Mouse (Mus musculus) heart, embryonic 12.5 days (tissue): Measurements from ENCODE around the gene Wfikkn1. TPM values are rescaled to one million over a fixed set of nuclear protein-coding genes. Genes with fewer than 3 reads are reported as not detected.
A peak's percentile ranks its signal among the peaks of the same experiment; 100 is the strongest.

Source experiments
- ATAC-seq: fragments of 200-750 bp; cut with Nextera tagmentation; 2 replicates; pipeline ENCODE4 v1.8.0; 2017; ENCODE audit warnings: moderate TSS enrichment, moderate library complexity; ENCODE audit not compliant: insufficient number of reproducible peaks, low FRiP score
- H3K27ac ChIP-seq: fragments of 300-500 bp; sonication (generic); 2 replicates; pipeline ENCODE4 v1.5.1; 2016; ENCODE audit warnings: mild to moderate bottlenecking, moderate library complexity; ENCODE audit not compliant: poor library complexity, severe bottlenecking
- H3K27me3 ChIP-seq: fragments of 300-500 bp; sonication (generic); replicated peaks from 2 replicates; pipeline ENCODE4 v1.6.1; 2016; ENCODE audit warnings: mild to moderate bottlenecking, moderate library complexity
- H3K36me3 ChIP-seq: fragments of 300-500 bp; sonication (generic); 2 replicates; pipeline ENCODE4 v1.6.1; 2016; ENCODE audit warnings: mild to moderate bottlenecking, moderate library complexity
- H3K4me1 ChIP-seq: fragments of 300-500 bp; sonication (generic); replicated peaks from 2 replicates; pipeline ENCODE4 v1.6.1; 2016; ENCODE audit warnings: mild to moderate bottlenecking
- H3K4me2 ChIP-seq: fragments of 300-500 bp; sonication (generic); 2 replicates; pipeline ENCODE4 v1.6.1; 2016; ENCODE audit warnings: mild to moderate bottlenecking, moderate library complexity
- H3K4me3 ChIP-seq: fragments of 300-500 bp; sonication (generic); 2 replicates; pipeline ENCODE4 v1.5.1; 2016; ENCODE audit warnings: mild to moderate bottlenecking
- H3K9ac ChIP-seq: fragments of 300-500 bp; sonication (generic); 2 replicates; pipeline ENCODE4 v1.6.1; 2016; ENCODE audit warnings: mild to moderate bottlenecking, moderate library complexity
- H3K9me3 ChIP-seq: fragments of 300-500 bp; sonication (generic); replicated peaks from 2 replicates; pipeline ENCODE4 v1.6.1; 2016; ENCODE audit warnings: mild to moderate bottlenecking, moderate library complexity
- WGBS: fragments of 180-500 bp; shearing (Covaris S2); methylation state at CpG from one replicate; pipeline ENCODE4 v1.1.7; 2016; 5-methylcytosine and 5-hydroxymethylcytosine counted together
- polyA plus RNA-seq: library from polyadenylated mRNA; unstranded; fragments of >200 nt; fragmentation: Nextera tagmentation; extraction: Ambion mirVana; gene quantifications from 2 replicates; pipeline ENCODE4 v1.2.1, GENCODE M21; 2016

The Wfikkn1 gene
- polyA plus RNA-seq, 1 experiment from 2014 or later: 0.19 TPM

GRCm38 (mm10) chr17:25867836-25868600 is 12.6 kb downstream of the Wfikkn1 start:
- Histone ChIP-seq H3K27me3 (no peaks in the 10 kb centered on the region), H3K4me3 (peak overlapping the region; percentile 78), H3K4me2 (peak overlapping the region; percentile 89), H3K36me3 (peaks cover 29% of the 10 kb centered on the region), H3K9me3 (no peaks in the 10 kb centered on the region), H3K27ac (peak overlapping the region; percentile 94), H3K4me1 (peaks cover 31% of the 10 kb centered on the region), H3K9ac (peak overlapping the region; percentile 93)
- peak; percentile 68 for ATAC-seq
- WGBS: under 1% methylated on average over 42 of the region's 42 CpGs

- peak overlapping the region; percentile 93 for H3K9ac ChIP-seq
- ATAC-seq: peak; percentile 24; the same call in 1 of the 2 replicates
- H3K36me3 ChIP-seq: peaks cover 29% of the 10 kb centered on the region
- 14% methylated on average over 7 of the region's 7 CpGs for WGBS
- peak overlapping the region; percentile 89 for H3K4me2 ChIP-seq
- peak overlapping the region; percentile 94 for H3K27ac ChIP-seq
- no peaks in the 10 kb centered on the region for H3K27me3 ChIP-seq
- no peaks in the 10 kb centered on the region for H3K9me3 ChIP-seq
- H3K4me1 ChIP-seq: peaks cover 31% of the 10 kb centered on the region
- H3K4me3 ChIP-seq: peak overlapping the region; percentile 78
Measured at GRCm38 (mm10) chr17:25867509-25867835, 13.2 kb downstream of the Wfikkn1 start.

- H3K27me3 ChIP-seq: no peaks in the 10 kb centered on the region
- WGBS: 92% methylated on average over 3 of the region's 3 CpGs
- H3K27ac ChIP-seq: no peak overlapping the region
- H3K4me3 ChIP-seq: no peak overlapping the region
- ATAC-seq: no peak
- peak overlapping the region; percentile 89 for H3K4me2 ChIP-seq
- peaks cover 41% of the 10 kb centered on the region for H3K4me1 ChIP-seq
- 0 out of 2 replicates have a peak overlapping the region, but pooled peaks have one; percentile 35 for H3K9ac ChIP-seq
- H3K9me3 ChIP-seq: no peaks in the 10 kb centered on the region
- H3K36me3 ChIP-seq: peaks cover 29% of the 10 kb centered on the region
Measured at GRCm38 (mm10) chr17:25866172-25866571, 14.5 kb downstream of the Wfikkn1 start.

- Histone ChIP-seq H3K4me2 (no peak overlapping the region), H3K9me3 (no peaks in the 10 kb centered on the region), H3K9ac (peak overlapping the region; percentile 35; the same call in 1 of the 2 replicates), H3K4me3 (no peak overlapping the region), H3K27me3 (no peaks in the 10 kb centered on the region), H3K27ac (no peak overlapping the region), H3K36me3 (peaks cover 29% of the 10 kb centered on the region), H3K4me1 (peaks cover 49% of the 10 kb centered on the region)
- WGBS: 85% methylated on average over 11 of the region's 11 CpGs
- no peak for ATAC-seq
Measured at GRCm38 (mm10) chr17:25865288-25865687, 15.4 kb downstream of the Wfikkn1 start.

- Histone ChIP-seq H3K27ac (no peak overlapping the region), H3K4me1 (peaks cover 51% of the 10 kb centered on the region), H3K4me2 (no peak overlapping the region), H3K9ac (no peak overlapping the region), H3K36me3 (peaks cover 29% of the 10 kb centered on the region), H3K27me3 (no peaks in the 10 kb centered on the region), H3K4me3 (no peak overlapping the region), H3K9me3 (no peaks in the 10 kb centered on the region)
- 92% methylated on average over 14 of the region's 14 CpGs for WGBS
- no peak for ATAC-seq
Measured at GRCm38 (mm10) chr17:25864311-25864710, 16.3 kb downstream of the Wfikkn1 start.

- no peak overlapping the region for H3K9ac ChIP-seq
- H3K4me1 ChIP-seq: peaks cover 46% of the 10 kb centered on the region
- H3K36me3 ChIP-seq: peaks cover 29% of the 10 kb centered on the region
- H3K27ac ChIP-seq: no peak overlapping the region
- no peak overlapping the region for H3K4me3 ChIP-seq
- no peak for ATAC-seq
- no peaks in the 10 kb centered on the region for H3K27me3 ChIP-seq
- WGBS: 86% methylated on average over 6 of the region's 6 CpGs
- no peaks in the 10 kb centered on the region for H3K9me3 ChIP-seq
- H3K4me2 ChIP-seq: no peak overlapping the region
Measured at GRCm38 (mm10) chr17:25863681-25864080, 17.0 kb downstream of the Wfikkn1 start.

- Histone ChIP-seq H3K9me3 (no peaks in the 10 kb centered on the region), H3K4me3 (peak overlapping the region; percentile 84), H3K27me3 (no peaks in the 10 kb centered on the region), H3K36me3 (peaks cover 29% of the 10 kb centered on the region), H3K27ac (peak overlapping the region; percentile 75), H3K9ac (peak overlapping the region; percentile 89), H3K4me2 (peak overlapping the region; percentile 94), H3K4me1 (peaks cover 36% of the 10 kb centered on the region)
- ATAC-seq: peak; percentile 16; the same call in 1 of the 2 replicates
- WGBS: 14% methylated on average over 6 of the region's 6 CpGs
Measured at GRCm38 (mm10) chr17:25861704-25862612, 18.7 kb downstream of the Wfikkn1 start.

GRCm38 (mm10) chr17:25860832-25861703 is 19.6 kb downstream of the Wfikkn1 start, which contains the start of gene Wdr90:
Wdr90 (minus strand) TSS chr17:25861501.
- Histone ChIP-seq H3K9ac (peak within 1 kb of the TSS; percentile 89), H3K36me3 (peaks cover 21% of the 10 kb centered on the region), H3K27me3 (no peaks in the 10 kb centered on the region), H3K4me2 (peak within 1 kb of the TSS; percentile 94), H3K4me3 (peak within 1 kb of the TSS; percentile 84), H3K27ac (peak within 1 kb of the TSS; percentile 75), H3K4me1 (peaks cover 28% of the 10 kb centered on the region), H3K9me3 (no peaks in the 10 kb centered on the region)
- ATAC-seq: peak; percentile 93
- 4% methylated on average over 65 of the region's 65 CpGs for WGBS

- H3K36me3 ChIP-seq: peaks cover 26% of the 10 kb centered on the region
- peak overlapping the region; percentile 89; the same call in 1 of the 2 replicates for H3K9ac ChIP-seq
- no peak overlapping the region; the same call in 1 of the 2 replicates for H3K4me3 ChIP-seq
- 88% methylated on average over 6 of the region's 6 CpGs for WGBS
- ATAC-seq: no peak
- no peak overlapping the region for H3K27ac ChIP-seq
- H3K9me3 ChIP-seq: no peaks in the 10 kb centered on the region
- peak overlapping the region; percentile 94 for H3K4me2 ChIP-seq
- peaks cover 22% of the 10 kb centered on the region for H3K4me1 ChIP-seq
- H3K27me3 ChIP-seq: no peaks in the 10 kb centered on the region
Measured at GRCm38 (mm10) chr17:25860229-25860628, 20.4 kb downstream of the Wfikkn1 start.

GRCm38 (mm10) chr17:25844396-25844901 is 36.2 kb downstream of the Wfikkn1 start, which contains the start of gene Rhot2:
Rhot2 (minus strand) TSS chr17:25844851.
- Histone ChIP-seq H3K4me3 (peak within 1 kb of the TSS; percentile 88), H3K9me3 (no peaks in the 10 kb centered on the region), H3K36me3 (peaks cover 71% of the 10 kb centered on the region), H3K4me2 (peak within 1 kb of the TSS; percentile 87), H3K27ac (peak within 1 kb of the TSS; percentile 85), H3K4me1 (peaks cover 15% of the 10 kb centered on the region), H3K9ac (peak within 1 kb of the TSS; percentile 97), H3K27me3 (no peaks in the 10 kb centered on the region)
- 0% methylated on average over 21 of the region's 21 CpGs for WGBS
- ATAC-seq: peak; percentile 94
